Mouse (Mus musculus): ENCODE data around the gene Kiss1r. TPM values are rescaled to one million over a fixed set of nuclear protein-coding genes. Genes with fewer than 3 reads are reported as not detected.

Gene Kiss1r
- polyA plus RNA-seq, 1 experiment from 2014 or later, result 1.2 TPM

DNA sequence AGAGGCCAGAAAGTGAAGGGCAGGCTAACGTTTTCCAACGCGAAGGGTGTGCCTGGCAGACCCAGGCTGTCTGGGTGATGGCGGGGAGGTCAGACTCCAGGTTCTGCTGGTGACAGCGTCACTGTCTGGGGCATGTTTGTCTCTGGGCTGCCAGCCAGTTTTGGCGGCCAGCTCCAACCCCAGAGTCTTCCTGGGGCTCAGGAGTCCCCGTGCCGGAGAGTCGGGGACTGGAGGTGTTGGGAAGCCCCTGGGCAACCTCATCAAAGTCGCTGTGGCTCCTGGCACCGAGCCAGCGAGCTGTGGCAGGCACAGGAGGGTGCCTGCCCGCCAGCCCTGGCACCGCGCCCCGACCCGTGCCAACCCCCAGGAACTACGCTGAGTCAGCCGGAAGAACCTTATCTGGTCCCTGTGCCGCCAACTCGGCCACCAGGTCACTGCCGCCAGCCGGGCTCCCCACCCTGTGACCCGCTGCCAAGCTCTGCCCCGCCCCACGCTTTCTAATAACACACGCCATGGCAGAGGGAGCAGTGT is 20.2 kb downstream of the Kiss1r start:
- WGBS, result 74% methylated on average over 27 of the region's 27 CpGs
- peaks cover 35% of the 10 kb centered on the region for H3K36me3 ChIP-seq
- ATAC-seq (ENCODE audit: low FRiP score), result peak; percentile 15; the same call in 1 of the 2 replicates
- H3K27me3 ChIP-seq, result peaks cover 4% of the 10 kb centered on the region; the same call in 1 of the 2 replicates
- H3K4me2 ChIP-seq (replicated peaks), result no peak overlapping the region; the same call in 1 of the 2 replicates
- no peak overlapping the region for H3K9ac ChIP-seq
- no peaks in the 10 kb centered on the region for H3K9me3 ChIP-seq (replicated peaks)
- no peak overlapping the region for H3K27ac ChIP-seq
- peaks cover 49% of the 10 kb centered on the region for H3K4me1 ChIP-seq
- H3K4me3 ChIP-seq, result no peak overlapping the region

DNA sequence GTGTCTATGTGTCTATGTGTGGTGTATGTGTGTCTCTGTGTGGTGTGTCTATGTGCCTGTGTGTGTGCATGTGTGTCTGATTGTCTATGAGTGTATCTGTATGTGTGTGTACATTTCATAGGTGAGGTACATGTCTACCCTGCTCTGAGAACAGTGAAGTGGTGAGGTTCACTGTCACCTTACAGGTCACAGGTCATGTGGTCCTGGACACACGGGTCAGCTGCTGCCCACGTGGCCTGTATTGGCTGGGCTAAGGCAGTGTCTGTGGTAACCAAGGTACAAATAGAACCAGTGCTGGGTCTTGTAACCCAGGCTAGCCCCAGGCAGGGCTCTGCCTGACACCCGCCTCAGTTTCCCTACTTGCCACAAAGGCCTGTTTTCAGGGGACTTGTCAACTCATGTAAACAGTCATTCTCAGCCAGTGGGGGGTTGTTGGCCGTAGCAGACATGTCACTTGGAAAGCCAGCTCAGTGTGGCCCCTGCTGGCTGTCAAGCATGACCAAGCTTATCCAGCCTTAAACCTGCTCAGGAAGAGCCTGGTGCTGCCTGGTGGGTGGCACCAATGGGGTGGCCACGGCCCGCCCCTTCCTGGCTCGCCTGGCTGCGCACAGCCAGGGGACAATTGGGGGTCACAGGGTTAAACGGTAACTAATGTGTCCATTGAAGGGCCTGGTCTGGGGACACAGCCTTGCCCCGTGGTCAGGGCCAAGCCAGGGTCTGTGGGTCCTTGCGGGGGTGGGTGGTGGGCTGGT is 21.2 kb downstream of the Kiss1r start:
- H3K27ac ChIP-seq, result no peak overlapping the region

DNA sequence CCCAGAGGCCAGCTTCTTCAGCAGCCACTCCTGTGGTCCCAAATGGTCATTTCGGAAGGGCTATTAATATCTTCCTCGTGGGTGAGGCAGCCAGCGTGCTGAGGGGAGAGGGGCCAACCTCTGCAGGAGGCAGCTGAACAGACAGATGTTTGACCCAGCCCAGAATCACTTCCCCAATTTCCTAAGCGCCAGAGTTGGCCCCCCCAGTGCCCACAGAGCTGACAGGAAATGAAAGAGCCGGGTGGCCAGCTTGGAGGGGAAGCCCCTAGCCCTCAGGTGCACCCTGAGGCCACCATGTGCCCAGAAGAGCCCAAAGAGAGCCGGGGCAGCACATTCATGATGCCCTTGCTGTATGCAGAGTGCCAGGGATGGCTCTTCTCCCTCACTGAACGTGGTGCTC is 24.0 kb downstream of the Kiss1r start:
- Histone ChIP-seq H3K36me3 (peaks cover 20% of the 10 kb centered on the region), H3K27me3 (peaks cover 4% of the 10 kb centered on the region; the same call in 1 of the 2 replicates), H3K4me1 (peaks cover 33% of the 10 kb centered on the region), H3K27ac (no peak overlapping the region), H3K4me3 (no peak overlapping the region), H3K9ac (no peak overlapping the region), H3K9me3 (replicated peaks) (no peaks in the 10 kb centered on the region), H3K4me2 (replicated peaks) (no peak overlapping the region)
- no peak for ATAC-seq (ENCODE audit: low FRiP score)
- WGBS, result 67% methylated on average over 7 of the region's 7 CpGs

More for the DNA sequence above, 21.2 kb downstream of the Kiss1r start:
- Histone ChIP-seq H3K4me3 (no peak overlapping the region), H3K9me3 (replicated peaks) (no peaks in the 10 kb centered on the region), H3K4me2 (replicated peaks) (no peak overlapping the region), H3K36me3 (peaks cover 29% of the 10 kb centered on the region), H3K4me1 (peaks cover 39% of the 10 kb centered on the region), H3K9ac (no peak overlapping the region), H3K27me3 (peaks cover 4% of the 10 kb centered on the region; the same call in 1 of the 2 replicates)
- ATAC-seq (ENCODE audit: low FRiP score), result no peak
- WGBS, result 35% methylated on average over 11 of the region's 11 CpGs

DNA sequence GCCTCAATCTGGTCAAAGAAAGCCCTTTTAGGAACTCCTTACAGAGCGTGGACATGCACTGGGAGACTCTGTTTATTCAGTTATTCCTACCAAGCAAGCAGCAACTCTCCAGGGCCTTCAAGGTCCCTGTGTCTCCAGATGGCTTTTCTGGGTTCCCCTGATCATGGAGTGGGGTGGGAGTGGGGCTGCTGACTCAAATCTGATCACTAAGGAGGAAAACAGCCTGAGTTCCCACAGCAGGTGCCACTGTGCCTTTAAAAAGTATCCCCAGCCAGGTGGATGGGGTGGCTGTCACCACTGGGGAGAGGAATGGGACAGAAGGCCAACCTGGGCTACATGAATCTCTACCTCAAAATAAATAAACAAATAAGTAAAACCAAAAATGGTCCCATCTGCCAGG is 26.2 kb downstream of the Kiss1r start:
- WGBS, result 93% methylated on average over 1 of the region's 1 CpGs
- Histone ChIP-seq H3K9me3 (replicated peaks) (no peaks in the 10 kb centered on the region), H3K27me3 (peaks cover 2% of the 10 kb centered on the region; the same call in 1 of the 2 replicates), H3K36me3 (peaks cover 17% of the 10 kb centered on the region; the same call in 1 of the 2 replicates), H3K4me3 (no peak overlapping the region), H3K27ac (no peak overlapping the region), H3K4me2 (replicated peaks) (no peak overlapping the region), H3K9ac (no peak overlapping the region), H3K4me1 (peaks cover 33% of the 10 kb centered on the region)
- no peak for ATAC-seq (ENCODE audit: low FRiP score)

DNA sequence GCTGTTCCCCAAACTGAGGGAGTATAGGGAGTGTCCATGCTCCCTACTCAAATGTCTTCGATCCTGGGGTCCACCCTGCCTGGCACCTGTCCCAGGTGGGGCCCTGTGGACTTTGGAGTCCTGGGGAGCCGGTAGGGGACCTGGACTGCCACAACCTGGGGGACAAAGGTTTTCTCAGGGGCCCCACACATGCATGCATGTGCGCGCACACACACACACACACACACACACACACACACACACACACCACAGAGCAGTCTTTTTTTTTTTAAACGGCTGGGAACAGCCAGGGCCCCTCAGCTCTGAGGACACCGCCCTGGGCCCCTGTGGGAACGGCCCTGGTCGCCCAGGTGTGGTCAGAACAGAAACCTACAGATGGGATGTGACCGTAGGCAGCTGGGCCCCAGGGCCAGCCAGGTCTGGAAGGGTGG is 26.7 kb downstream of the Kiss1r start:
- H3K4me3 ChIP-seq, result no peak overlapping the region
- 0 out of 2 replicates have a peak overlapping the region, but pooled peaks have one; percentile 13 for H3K9ac ChIP-seq
- no peak overlapping the region for H3K27ac ChIP-seq
- no peak for ATAC-seq (ENCODE audit: low FRiP score)
- no peaks in the 10 kb centered on the region for H3K9me3 ChIP-seq (replicated peaks)
- no peak overlapping the region for H3K4me2 ChIP-seq (replicated peaks)
- H3K4me1 ChIP-seq, result peaks cover 30% of the 10 kb centered on the region
- H3K27me3 ChIP-seq, result no peaks in the 10 kb centered on the region
- peaks cover 19% of the 10 kb centered on the region; the same call in 1 of the 2 replicates for H3K36me3 ChIP-seq
- 91% methylated on average over 8 of the region's 9 CpGs for WGBS

DNA sequence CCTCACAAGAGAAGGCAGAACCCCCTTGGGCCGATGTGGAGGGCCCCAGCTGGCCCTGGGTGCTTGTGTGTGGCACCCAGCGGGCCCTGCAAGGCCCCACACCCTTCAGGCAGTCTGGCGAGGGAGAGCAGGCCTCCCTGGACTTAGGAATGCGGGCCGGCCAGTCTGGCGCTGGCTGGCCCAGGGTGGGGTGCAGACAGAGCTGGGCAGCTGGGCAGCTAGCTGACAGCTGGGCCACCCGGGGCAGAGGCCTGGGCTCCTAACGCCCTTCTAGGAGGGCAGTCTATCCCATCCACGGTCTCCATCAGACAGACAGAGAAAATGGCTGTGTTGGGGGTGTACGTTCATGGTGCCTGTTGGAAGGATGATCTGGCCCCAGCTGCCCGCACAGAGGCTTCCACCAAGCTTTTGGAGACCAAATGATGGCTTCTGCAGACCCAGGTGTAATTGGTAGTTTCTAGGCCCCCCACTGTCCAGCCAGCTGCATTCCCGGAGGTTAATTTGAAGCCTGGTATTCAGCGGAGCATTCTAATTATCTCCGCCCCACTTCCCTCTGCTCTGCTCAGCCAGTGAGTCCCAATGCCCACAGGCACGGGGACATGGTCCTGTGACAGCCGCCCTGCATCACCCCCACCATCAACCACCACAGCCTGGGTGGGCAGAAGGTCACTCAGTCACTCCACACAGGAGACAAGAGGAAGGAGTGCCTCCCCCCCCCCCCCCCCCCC is 28.9 kb downstream of the Kiss1r start:
- Histone ChIP-seq H3K36me3 (peaks cover 41% of the 10 kb centered on the region), H3K27ac (peak overlapping the region; percentile 74), H3K4me3 (no peak overlapping the region), H3K4me2 (replicated peaks) (peak overlapping the region; percentile 11; the same call in 1 of the 2 replicates), H3K9me3 (replicated peaks) (no peaks in the 10 kb centered on the region), H3K4me1 (peaks cover 30% of the 10 kb centered on the region), H3K27me3 (no peaks in the 10 kb centered on the region), H3K9ac (peak overlapping the region; percentile 47)
- WGBS, result 14% methylated on average over 16 of the region's 16 CpGs
- peak; percentile 58 for ATAC-seq (ENCODE audit: low FRiP score)

DNA sequence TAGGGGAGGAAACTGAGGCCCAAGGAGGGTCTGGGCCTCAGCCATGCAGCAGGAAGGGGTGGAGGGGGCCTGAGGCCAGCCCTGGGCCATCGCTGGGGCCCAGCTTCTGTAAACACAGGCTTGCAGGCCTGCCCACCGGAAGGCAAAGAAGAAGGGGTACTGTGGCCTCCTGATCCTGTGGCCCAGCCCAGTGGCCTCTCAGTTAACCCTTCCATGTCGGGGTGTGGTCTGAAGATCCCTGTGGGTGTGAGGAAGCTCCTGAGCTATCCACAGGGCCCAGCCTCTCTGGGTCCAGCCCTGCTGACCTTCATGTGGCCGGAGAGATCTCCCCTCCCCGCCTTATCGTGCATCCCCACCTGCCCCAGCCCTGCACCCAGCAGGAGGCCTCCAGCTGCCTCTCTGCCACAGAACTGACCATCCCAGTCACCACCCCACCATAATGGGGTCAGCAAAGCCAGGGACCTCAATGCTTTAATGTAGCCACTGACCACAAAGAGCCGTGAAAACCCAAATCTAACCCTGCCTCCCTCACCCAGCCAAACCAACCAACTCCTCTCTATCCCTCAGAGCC is 30.1 kb downstream of the Kiss1r start:
- Histone ChIP-seq H3K36me3 (peaks cover 49% of the 10 kb centered on the region), H3K27ac (peak overlapping the region; percentile 74), H3K27me3 (no peaks in the 10 kb centered on the region), H3K9ac (peak overlapping the region; percentile 49), H3K4me1 (peaks cover 30% of the 10 kb centered on the region), H3K4me3 (no peak overlapping the region), H3K9me3 (replicated peaks) (no peaks in the 10 kb centered on the region), H3K4me2 (replicated peaks) (no peak overlapping the region)
- 11% methylated on average over 7 of the region's 7 CpGs for WGBS
- no peak for ATAC-seq (ENCODE audit: low FRiP score)

DNA sequence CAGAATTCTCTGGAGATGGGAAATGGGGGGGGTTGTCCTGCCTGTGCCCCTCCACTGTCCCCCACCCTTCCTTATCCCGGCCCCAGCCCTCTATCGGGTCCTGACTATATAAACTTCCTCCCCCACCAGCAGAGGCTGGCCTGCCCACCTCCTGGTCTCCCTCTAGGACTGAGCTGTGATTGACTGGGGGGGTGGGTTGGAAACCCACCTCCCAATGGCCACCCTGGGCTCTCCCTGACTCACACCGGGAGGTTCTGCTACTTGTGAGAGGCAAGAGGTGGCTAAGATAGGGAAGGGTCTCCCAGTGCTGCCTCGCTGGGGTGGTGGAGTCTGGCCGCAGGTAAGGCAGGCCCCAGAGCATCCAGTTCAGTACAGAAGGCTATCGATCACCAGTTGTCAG is 30.7 kb downstream of the Kiss1r start:
- Histone ChIP-seq H3K4me1 (peaks cover 30% of the 10 kb centered on the region), H3K4me3 (no peak overlapping the region), H3K36me3 (peaks cover 45% of the 10 kb centered on the region), H3K27ac (no peak overlapping the region), H3K27me3 (no peaks in the 10 kb centered on the region), H3K9me3 (replicated peaks) (no peaks in the 10 kb centered on the region), H3K9ac (no peak overlapping the region), H3K4me2 (replicated peaks) (no peak overlapping the region)
- 73% methylated on average over 6 of the region's 6 CpGs for WGBS
- ATAC-seq (ENCODE audit: low FRiP score), result no peak

DNA sequence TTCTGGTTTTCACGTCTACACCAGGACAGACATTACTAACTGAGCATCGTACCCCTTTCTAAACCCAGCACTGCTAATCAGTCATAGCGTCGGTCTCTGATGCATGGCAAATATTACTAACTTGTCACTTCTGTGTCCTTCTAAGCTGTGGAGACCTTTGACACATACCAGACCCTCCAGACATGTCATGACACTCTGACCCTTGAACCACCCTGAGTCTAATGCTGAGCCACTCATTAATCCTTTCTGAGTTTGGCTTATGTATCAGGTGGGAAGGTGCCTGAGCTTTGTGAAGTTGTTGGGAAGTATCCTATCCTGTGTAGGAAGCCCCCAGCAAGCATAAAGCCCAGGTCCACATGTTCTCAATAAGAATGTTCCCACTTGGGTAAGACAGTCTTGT is 33.1 kb downstream of the Kiss1r start:
- Histone ChIP-seq H3K36me3 (peaks cover 55% of the 10 kb centered on the region), H3K4me3 (no peak overlapping the region), H3K4me1 (peaks cover 24% of the 10 kb centered on the region), H3K27ac (no peak overlapping the region), H3K4me2 (replicated peaks) (no peak overlapping the region), H3K27me3 (peaks cover 3% of the 10 kb centered on the region; the same call in 1 of the 2 replicates), H3K9ac (no peak overlapping the region), H3K9me3 (replicated peaks) (no peaks in the 10 kb centered on the region)
- 92% methylated on average over 4 of the region's 4 CpGs for WGBS
- ATAC-seq (ENCODE audit: low FRiP score), result no peak

DNA sequence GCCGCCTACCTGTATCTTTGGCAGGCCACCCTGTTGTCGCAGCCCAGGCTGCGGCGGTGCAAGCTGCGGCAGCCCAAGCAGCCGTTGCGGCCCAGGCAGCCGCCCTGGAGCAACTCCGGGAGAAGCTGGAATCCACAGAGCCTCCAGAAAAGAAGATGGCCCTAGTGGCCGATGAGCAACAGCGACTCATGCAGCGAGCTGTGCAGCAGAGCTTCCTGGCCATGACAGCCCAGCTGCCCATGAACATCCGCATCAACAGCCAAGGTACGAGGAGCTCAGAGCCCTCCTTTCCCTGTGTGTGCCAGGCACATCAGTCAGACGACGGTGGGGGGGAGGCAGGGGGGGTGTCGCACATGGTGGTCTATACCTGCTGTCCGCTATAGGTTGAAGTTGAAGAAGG is 33.9 kb downstream of the Kiss1r start:
- Histone ChIP-seq H3K4me1 (peaks cover 18% of the 10 kb centered on the region), H3K27me3 (peaks cover 7% of the 10 kb centered on the region; the same call in 1 of the 2 replicates), H3K4me2 (replicated peaks) (no peak overlapping the region), H3K9ac (no peak overlapping the region), H3K9me3 (replicated peaks) (no peaks in the 10 kb centered on the region), H3K36me3 (peaks cover 55% of the 10 kb centered on the region), H3K4me3 (no peak overlapping the region), H3K27ac (no peak overlapping the region)
- 90% methylated on average over 18 of the region's 18 CpGs for WGBS
- no peak for ATAC-seq (ENCODE audit: low FRiP score)

DNA sequence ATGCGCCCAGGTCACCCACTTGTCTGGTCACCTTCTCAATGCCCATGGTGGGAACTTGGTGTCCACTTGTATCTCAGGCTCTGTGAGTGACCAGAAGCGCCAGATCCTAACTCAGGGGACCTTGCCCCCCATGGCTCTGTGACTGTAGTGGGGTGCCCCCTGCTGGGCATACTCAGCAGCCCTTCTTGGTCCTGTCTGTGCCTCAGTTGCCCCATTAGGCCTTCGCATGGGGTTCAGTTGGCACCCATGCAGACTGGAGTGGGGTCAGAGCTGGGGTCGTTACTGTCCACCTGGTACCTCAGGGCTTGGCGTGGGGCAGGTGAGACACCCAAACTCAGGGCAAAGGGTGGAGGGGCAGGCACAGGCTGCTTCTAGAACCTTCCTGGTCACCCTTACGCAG is 37.2 kb downstream of the Kiss1r start:
- Histone ChIP-seq H3K36me3 (peaks cover 40% of the 10 kb centered on the region), H3K27ac (no peak overlapping the region)
- WGBS, result 88% methylated on average over 6 of the region's 6 CpGs

DNA sequence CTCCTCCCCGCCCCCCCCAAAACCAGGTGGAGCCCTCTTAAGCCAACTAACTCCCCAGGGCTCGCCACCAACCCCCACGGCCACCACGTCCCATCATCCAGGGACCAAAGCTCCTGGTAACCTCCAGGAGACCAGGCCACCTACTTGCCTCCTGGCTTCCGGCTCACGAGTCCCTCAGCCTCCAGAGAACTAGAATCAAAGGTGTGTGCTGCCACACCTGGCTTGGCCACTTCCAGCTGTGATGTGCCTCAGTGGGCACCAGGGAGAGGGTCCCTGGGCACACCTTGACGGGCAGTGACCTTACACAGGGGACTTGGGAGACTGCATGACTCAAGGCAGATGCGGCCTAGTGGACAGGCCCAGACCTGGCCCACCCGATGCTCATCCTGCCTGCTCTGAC is 38.9 kb downstream of the Kiss1r start:
- Histone ChIP-seq H3K9me3 (replicated peaks) (no peaks in the 10 kb centered on the region), H3K4me1 (peaks cover 6% of the 10 kb centered on the region), H3K36me3 (peaks cover 22% of the 10 kb centered on the region), H3K9ac (peak overlapping the region; percentile 18; the same call in 1 of the 2 replicates), H3K4me3 (no peak overlapping the region), H3K4me2 (replicated peaks) (no peak overlapping the region), H3K27me3 (peaks cover 16% of the 10 kb centered on the region; the same call in 1 of the 2 replicates), H3K27ac (no peak overlapping the region)
- WGBS, result 75% methylated on average over 9 of the region's 9 CpGs
- no peak for ATAC-seq (ENCODE audit: low FRiP score)

More for the DNA sequence above, 37.2 kb downstream of the Kiss1r start:
- no peak overlapping the region for H3K9ac ChIP-seq
- ATAC-seq (ENCODE audit: low FRiP score), result no peak
- peaks cover 4% of the 10 kb centered on the region; the same call in 1 of the 2 replicates for H3K4me1 ChIP-seq
- no peak overlapping the region for H3K4me3 ChIP-seq
- no peaks in the 10 kb centered on the region for H3K9me3 ChIP-seq (replicated peaks)
- H3K4me2 ChIP-seq (replicated peaks), result no peak overlapping the region
- peaks cover 16% of the 10 kb centered on the region; the same call in 1 of the 2 replicates for H3K27me3 ChIP-seq
